Mouse (Mus musculus): ENCODE data around the gene Zfp648. TPM values are rescaled to one million over a fixed set of nuclear protein-coding genes. Genes with fewer than 3 reads are reported as not detected.

The Zfp648 gene
- polyA plus RNA-seq, 1 experiment from 2014 or later = 0.83 TPM

- Histone ChIP-seq H3K9me3 (ENCODE audit: control insufficient read depth, low read length) (no peaks in the 10 kb centered on the region), H3K9ac (replicated peaks; ENCODE audit: low read depth, low read length) (no peak overlapping the region), H3K27me3 (ENCODE audit: control insufficient read depth, insufficient read depth, low read length) (no peaks in the 10 kb centered on the region), H3K4me2 (ENCODE audit: low read depth, low read length) (no peak overlapping the region), H3K4me1 (ENCODE audit: control insufficient read depth, insufficient read depth, low read length) (no peaks in the 10 kb centered on the region), H3K27ac (ENCODE audit: low read depth, low read length) (no peak overlapping the region), H3K36me3 (ENCODE audit: control insufficient read depth, insufficient read depth, low read length) (no peaks in the 10 kb centered on the region), H3K4me3 (ENCODE audit: low read depth, low read length) (no peak overlapping the region)
- no peak for ATAC-seq (ENCODE audit: low read depth)
Measured at GRCm38 (mm10) chr1:154238876-154239275, 37.9 kb downstream of the Zfp648 start.

- Histone ChIP-seq H3K4me1 (ENCODE audit: control insufficient read depth, insufficient read depth, low read length) (no peaks in the 10 kb centered on the region), H3K27ac (ENCODE audit: low read depth, low read length) (no peak overlapping the region), H3K9me3 (ENCODE audit: control insufficient read depth, low read length) (no peaks in the 10 kb centered on the region), H3K9ac (replicated peaks; ENCODE audit: low read depth, low read length) (no peak overlapping the region), H3K4me3 (ENCODE audit: low read depth, low read length) (no peak overlapping the region), H3K4me2 (ENCODE audit: low read depth, low read length) (no peak overlapping the region), H3K27me3 (ENCODE audit: control insufficient read depth, insufficient read depth, low read length) (no peaks in the 10 kb centered on the region), H3K36me3 (ENCODE audit: control insufficient read depth, insufficient read depth, low read length) (no peaks in the 10 kb centered on the region)
- WGBS = 87% methylated on average over 2 of the region's 2 CpGs
- no peak for ATAC-seq (ENCODE audit: low read depth)
Measured at GRCm38 (mm10) chr1:154251186-154251585, 50.2 kb downstream of the Zfp648 start.

- H3K4me1 ChIP-seq (ENCODE audit: control insufficient read depth, insufficient read depth, low read length) = no peaks in the 10 kb centered on the region
- no peak overlapping the region for H3K4me3 ChIP-seq (ENCODE audit: low read depth, low read length)
- 74% methylated on average over 5 of the region's 5 CpGs for WGBS
- H3K27ac ChIP-seq (ENCODE audit: low read depth, low read length) = no peak overlapping the region
- no peaks in the 10 kb centered on the region for H3K27me3 ChIP-seq (ENCODE audit: control insufficient read depth, insufficient read depth, low read length)
- H3K36me3 ChIP-seq (ENCODE audit: control insufficient read depth, insufficient read depth, low read length) = no peaks in the 10 kb centered on the region
- ATAC-seq (ENCODE audit: low read depth) = no peak
- H3K4me2 ChIP-seq (ENCODE audit: low read depth, low read length) = no peak overlapping the region
- H3K9me3 ChIP-seq (ENCODE audit: control insufficient read depth, low read length) = no peaks in the 10 kb centered on the region
- no peak overlapping the region for H3K9ac ChIP-seq (replicated peaks; ENCODE audit: low read depth, low read length)
Measured at GRCm38 (mm10) chr1:154252739-154253138, 51.8 kb downstream of the Zfp648 start.

Measured in neural tube, embryonic 14.5 days (tissue).